Mouse (Mus musculus) gonadal fat pad, adult 2 months (tissue): ENCODE results near the gene Med13l. TPM values are rescaled to one million over a fixed set of nuclear protein-coding genes. Genes with fewer than 3 reads are reported as not detected.

Source experiments
- DNase-seq: peaks from one replicate; pipeline ENCODE4 v3.0.0-alpha.2; 2012; ENCODE audit warnings: low read depth
- polyA plus RNA-seq: library from polyadenylated mRNA; depleted of rRNA; stranded (reverse); fragments of >200 nt; gene quantifications from 2 replicates; pipeline ENCODE4 v1.2.3, GENCODE M21; 2012

Gene Med13l
- polyA plus RNA-seq, 1 experiment = 12.8 TPM

- DNase-seq = no peak
Measured at GRCm38 (mm10) chr5:118658256-118658837, 97.9 kb downstream of the Med13l start.

- DNase-seq = no peak
Measured at GRCm38 (mm10) chr5:118659713-118660112, 99.2 kb downstream of the Med13l start.

- DNase-seq = no peak
Measured at GRCm38 (mm10) chr5:118661751-118662150, 101.3 kb downstream of the Med13l start.

GRCm38 (mm10) chr5:118663999-118664398, 103.5 kb downstream of the Med13l start:
- no peak for DNase-seq

- no peak for DNase-seq
Measured at GRCm38 (mm10) chr5:118665023-118665422, 104.5 kb downstream of the Med13l start.

GRCm38 (mm10) chr5:118666437-118667207, 106.1 kb downstream of the Med13l start:
- no peak for DNase-seq

GRCm38 (mm10) chr5:118667863-118668262, 107.4 kb downstream of the Med13l start:
- no peak for DNase-seq

- DNase-seq = no peak
Measured at GRCm38 (mm10) chr5:118668931-118669330, 108.5 kb downstream of the Med13l start.

- DNase-seq = no peak
Measured at GRCm38 (mm10) chr5:118672111-118672510, 111.6 kb downstream of the Med13l start.

GRCm38 (mm10) chr5:118673859-118674258, 113.4 kb downstream of the Med13l start:
- no peak for DNase-seq

- no peak for DNase-seq
Measured at GRCm38 (mm10) chr5:118674321-118674720, 113.8 kb downstream of the Med13l start.

GRCm38 (mm10) chr5:118675697-118676096, 115.2 kb downstream of the Med13l start:
- DNase-seq = no peak

GRCm38 (mm10) chr5:118676151-118676918, 115.9 kb downstream of the Med13l start:
- no peak for DNase-seq

GRCm38 (mm10) chr5:118679283-118679835, 118.9 kb downstream of the Med13l start:
- DNase-seq = no peak

- DNase-seq = no peak
Measured at GRCm38 (mm10) chr5:118680853-118681252, 120.4 kb downstream of the Med13l start.

- no peak for DNase-seq
Measured at GRCm38 (mm10) chr5:118682007-118682406, 121.5 kb downstream of the Med13l start.

- no peak for DNase-seq
Measured at GRCm38 (mm10) chr5:118685145-118685544, 124.7 kb downstream of the Med13l start.

- DNase-seq = no peak
Measured at GRCm38 (mm10) chr5:118686021-118686420, 125.5 kb downstream of the Med13l start.

- peak; percentile 67 for DNase-seq
Measured at GRCm38 (mm10) chr5:118688886-118689835, 128.7 kb downstream of the Med13l start.

GRCm38 (mm10) chr5:118691025-118691709, 130.7 kb downstream of the Med13l start:
- no peak for DNase-seq

GRCm38 (mm10) chr5:118691710-118692040, 131.2 kb downstream of the Med13l start:
- no peak for DNase-seq
